Mouse (Mus musculus): ENCODE data around the gene Prkd1. TPM values are rescaled to one million over a fixed set of nuclear protein-coding genes. Genes with fewer than 3 reads are reported as not detected.
"Not testable (repeated sequence)": the region's sequence is repeated elsewhere in the genome, so short reads cannot be mapped to it uniquely, and the experiment has no call there.

Prkd1 gene
- 5.5 and 5.6 TPM in 2 replicates for polyA plus RNA-seq (2015; fragmentation: Nextera tagmentation; extraction: Ambion mirVana)

- peak within 1 kb of the TSS; percentile 93 for H3K4me2 ChIP-seq
- under 1% methylated on average over 106 of the region's 114 CpGs for WGBS
- H3K4me1 ChIP-seq, result peaks cover 10% of the 10 kb centered on the region
Measured at GRCm38 (mm10) chr12:50648671-50649541, at the start of gene Prkd1. Gene Prkd1, minus strand, starts transcription at chr12:50649098.

DNA sequence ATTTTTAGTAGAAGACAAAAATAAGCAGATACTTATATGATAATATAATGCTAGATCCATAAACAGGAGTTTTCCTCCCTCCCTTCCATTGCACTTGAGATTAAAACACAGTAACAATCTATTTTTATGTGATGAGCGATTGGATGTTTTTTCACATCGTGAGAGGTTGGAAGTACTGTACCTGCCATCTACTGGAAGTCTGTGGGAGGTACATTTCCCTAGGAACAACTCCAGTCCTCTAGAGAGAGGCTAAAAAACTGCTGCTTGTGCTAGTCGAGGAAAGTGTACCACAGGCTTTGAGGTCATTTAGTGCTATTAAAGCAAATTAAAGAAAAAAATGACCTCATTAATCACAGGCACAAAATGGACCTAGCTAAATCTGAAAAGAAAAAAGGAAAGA, 48.6 kb upstream of the Prkd1 start:
- no peaks in the 10 kb centered on the region for H3K27me3 ChIP-seq
- H3K36me3 ChIP-seq, result no peaks in the 10 kb centered on the region
- no peak for ATAC-seq (ENCODE audit: borderline replicate concordance, extremely low read depth, low FRiP score, low TSS enrichment)
- H3K4me3 ChIP-seq, result no peak overlapping the region
- peaks cover 7% of the 10 kb centered on the region for H3K4me1 ChIP-seq
- no peaks in the 10 kb centered on the region for H3K9me3 ChIP-seq
- H3K27ac ChIP-seq, result no peak overlapping the region
- no peak overlapping the region for H3K4me2 ChIP-seq
- WGBS, result 6% methylated on average over 3 of the region's 3 CpGs
- no peak overlapping the region for H3K9ac ChIP-seq

More at GRCm38 (mm10) chr12:50648671-50649541, at the start of gene Prkd1:
- Histone ChIP-seq H3K36me3 (no peaks in the 10 kb centered on the region), H3K9ac (peak within 1 kb of the TSS; percentile 67), H3K4me3 (peak within 1 kb of the TSS; percentile 83), H3K27me3 (no peaks in the 10 kb centered on the region), H3K27ac (peak within 1 kb of the TSS; percentile 74), H3K9me3 (no peaks in the 10 kb centered on the region)
- ATAC-seq (ENCODE audit: borderline replicate concordance, extremely low read depth, low FRiP score, low TSS enrichment), result peak; percentile 96

DNA sequence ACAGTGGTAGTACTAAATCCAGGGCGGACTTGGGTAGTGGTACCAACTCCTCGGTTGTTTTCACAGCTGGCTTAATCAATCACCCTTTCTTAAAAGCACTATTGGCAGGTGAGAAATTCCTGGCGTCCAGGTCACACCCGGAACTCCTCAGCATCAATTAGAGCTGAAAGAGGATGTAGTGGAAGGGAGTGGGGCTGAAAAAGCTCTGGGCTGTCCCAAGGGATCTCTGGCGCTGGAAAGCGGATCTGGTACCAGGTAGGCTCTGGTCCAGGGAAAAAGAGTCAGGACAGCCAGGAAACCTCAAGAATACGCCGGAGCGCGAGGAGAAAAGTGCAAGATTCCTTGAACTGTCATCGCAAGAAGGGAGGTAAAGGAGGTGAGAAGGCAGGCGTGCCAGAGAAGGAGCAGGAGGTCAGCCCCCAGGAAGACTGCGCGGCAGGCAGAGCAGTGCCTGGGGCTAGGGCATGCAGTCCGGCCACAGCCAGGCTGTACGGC, 675 bp downstream of the Prkd1 start:
- ATAC-seq (ENCODE audit: borderline replicate concordance, extremely low read depth, low FRiP score, low TSS enrichment), result peak; percentile 48
- WGBS, result 1% methylated on average over 16 of the region's 16 CpGs
- Histone ChIP-seq H3K27ac (peak overlapping the region; percentile 74; the same call in 1 of the 2 replicates), H3K27me3 (no peaks in the 10 kb centered on the region), H3K9ac (peak overlapping the region; percentile 67), H3K4me2 (peak overlapping the region; percentile 93), H3K36me3 (no peaks in the 10 kb centered on the region), H3K4me1 (peaks cover 10% of the 10 kb centered on the region), H3K4me3 (peak overlapping the region; percentile 83), H3K9me3 (no peaks in the 10 kb centered on the region)

- H3K4me1 ChIP-seq, result peaks cover 10% of the 10 kb centered on the region
- no peaks in the 10 kb centered on the region for H3K27me3 ChIP-seq
- ATAC-seq (ENCODE audit: borderline replicate concordance, extremely low read depth, low FRiP score, low TSS enrichment), result no peak
- H3K36me3 ChIP-seq, result no peaks in the 10 kb centered on the region
- WGBS, result 73% methylated on average over 4 of the region's 4 CpGs
- H3K9ac ChIP-seq, result no peak overlapping the region
- no peaks in the 10 kb centered on the region for H3K9me3 ChIP-seq
- H3K4me2 ChIP-seq, result no peak overlapping the region
- no peak overlapping the region for H3K27ac ChIP-seq
- H3K4me3 ChIP-seq, result no peak overlapping the region
Measured at GRCm38 (mm10) chr12:50646857-50647256, 2.0 kb downstream of the Prkd1 start.

DNA sequence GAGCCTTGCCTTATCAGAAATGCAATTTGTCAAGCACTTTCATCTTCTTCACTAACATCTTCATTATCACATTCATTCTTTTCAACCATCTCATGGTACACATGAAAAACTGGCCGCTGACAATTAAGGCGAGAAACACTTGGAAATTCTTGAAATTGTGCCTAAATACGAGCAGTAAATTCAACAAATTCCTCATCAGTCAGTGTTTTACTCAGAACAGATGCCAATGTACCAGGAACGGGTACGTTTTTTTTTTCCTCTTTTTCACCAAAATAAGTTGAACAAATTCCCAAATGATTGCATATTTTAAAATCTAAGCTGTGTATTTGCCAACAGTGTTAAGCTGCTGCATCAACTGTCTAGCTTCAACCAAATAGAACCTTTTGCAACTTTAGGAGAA, 6.2 kb downstream of the Prkd1 start:
- Histone ChIP-seq H3K27me3 (no peaks in the 10 kb centered on the region), H3K9me3 (no peaks in the 10 kb centered on the region), H3K36me3 (no peaks in the 10 kb centered on the region), H3K4me2 (no peak overlapping the region), H3K27ac (no peak overlapping the region), H3K4me1 (peaks cover 2% of the 10 kb centered on the region), H3K9ac (no peak overlapping the region), H3K4me3 (no peak overlapping the region)
- WGBS, result 61% methylated on average over 5 of the region's 5 CpGs
- ATAC-seq (ENCODE audit: borderline replicate concordance, extremely low read depth, low FRiP score, low TSS enrichment), result no peak

DNA sequence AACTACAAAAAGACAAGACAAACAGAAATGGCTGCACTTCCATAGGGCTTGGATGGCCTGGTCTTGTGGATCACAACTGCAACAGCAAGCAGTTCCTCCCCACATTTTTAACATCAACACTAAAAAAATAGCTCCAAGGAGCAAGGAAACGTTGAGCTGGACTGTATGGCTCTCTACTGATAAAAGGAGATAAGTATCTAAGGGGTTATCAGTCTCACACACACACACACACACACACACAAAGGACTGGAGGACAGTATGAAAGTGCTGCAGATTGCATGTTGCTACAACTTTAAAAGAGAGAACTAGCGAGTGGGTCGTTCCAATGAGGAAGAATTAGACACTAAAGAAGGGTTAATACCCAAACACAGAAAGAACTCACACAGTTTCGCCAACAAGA, 8.7 kb downstream of the Prkd1 start:
- no peak for ATAC-seq (ENCODE audit: borderline replicate concordance, extremely low read depth, low FRiP score, low TSS enrichment)
- 66% methylated on average over 4 of the region's 4 CpGs for WGBS
- Histone ChIP-seq H3K4me3 (no peak overlapping the region), H3K4me1 (no peaks in the 10 kb centered on the region), H3K4me2 (no peak overlapping the region), H3K36me3 (no peaks in the 10 kb centered on the region), H3K9ac (no peak overlapping the region), H3K27me3 (no peaks in the 10 kb centered on the region), H3K27ac (no peak overlapping the region), H3K9me3 (no peaks in the 10 kb centered on the region)

DNA sequence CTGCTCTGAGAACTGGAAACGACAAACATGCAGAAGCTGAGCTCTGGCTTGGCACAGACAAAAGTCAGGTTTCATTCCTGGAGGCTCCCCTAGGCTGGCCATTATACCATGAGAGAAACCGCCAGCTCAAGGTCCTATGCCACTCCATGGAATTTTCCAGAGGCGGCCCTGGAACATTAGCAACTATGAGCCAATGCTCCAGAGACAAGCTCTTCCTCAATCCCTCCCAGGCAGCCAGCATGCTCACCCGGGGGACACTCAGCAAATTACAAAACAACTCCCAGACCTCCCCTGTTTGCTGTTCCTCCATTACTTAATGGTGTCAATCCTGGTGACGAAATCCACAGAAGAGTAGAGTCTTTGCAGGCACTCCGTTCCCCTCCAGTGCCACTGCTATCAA, 14.5 kb downstream of the Prkd1 start:
- Histone ChIP-seq H3K36me3 (no peaks in the 10 kb centered on the region), H3K27me3 (no peaks in the 10 kb centered on the region), H3K27ac (no peak overlapping the region), H3K4me2 (no peak overlapping the region), H3K9me3 (no peaks in the 10 kb centered on the region), H3K4me1 (no peaks in the 10 kb centered on the region), H3K9ac (no peak overlapping the region), H3K4me3 (no peak overlapping the region)
- no peak for ATAC-seq (ENCODE audit: borderline replicate concordance, extremely low read depth, low FRiP score, low TSS enrichment)
- 63% methylated on average over 6 of the region's 6 CpGs for WGBS

DNA sequence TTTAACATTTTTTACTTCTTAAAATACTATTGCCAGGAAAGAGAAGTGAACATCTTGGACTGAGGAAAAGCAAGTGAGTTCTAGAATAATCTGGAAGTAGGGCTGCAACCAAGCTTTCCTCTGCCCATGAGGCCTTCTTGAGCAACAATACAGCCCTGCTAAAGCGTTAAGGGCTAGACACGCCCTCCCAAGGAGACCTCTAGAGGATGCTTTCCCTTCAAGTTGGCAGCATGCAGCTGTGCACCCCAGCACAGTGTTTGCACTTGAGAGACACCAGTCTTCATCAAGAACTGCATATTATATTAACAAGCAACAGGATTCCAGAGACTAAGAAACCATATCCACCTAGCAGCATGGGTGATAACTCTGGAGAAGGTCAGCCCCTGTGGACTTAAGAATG, 22.8 kb downstream of the Prkd1 start:
- H3K27ac ChIP-seq; H3K4me1 ChIP-seq; H3K36me3 ChIP-seq; H3K27me3 ChIP-seq; H3K4me2 ChIP-seq; ATAC-seq (ENCODE audit: borderline replicate concordance, extremely low read depth, low FRiP score, low TSS enrichment); H3K4me3 ChIP-seq; H3K9me3 ChIP-seq; H3K9ac ChIP-seq: not testable (repeated sequence)
- 63% methylated on average over 2 of the region's 2 CpGs for WGBS

- H3K4me3 ChIP-seq, result no peak overlapping the region
- H3K27ac ChIP-seq, result no peak overlapping the region
- no peak overlapping the region for H3K9ac ChIP-seq
- 22% methylated on average over 4 of the region's 4 CpGs for WGBS
- H3K27me3 ChIP-seq, result no peaks in the 10 kb centered on the region
- no peaks in the 10 kb centered on the region for H3K36me3 ChIP-seq
- no peaks in the 10 kb centered on the region for H3K9me3 ChIP-seq
- no peak for ATAC-seq (ENCODE audit: borderline replicate concordance, extremely low read depth, low FRiP score, low TSS enrichment)
- H3K4me2 ChIP-seq, result no peak overlapping the region
- no peaks in the 10 kb centered on the region for H3K4me1 ChIP-seq
Measured at GRCm38 (mm10) chr12:50624175-50624574, 24.7 kb downstream of the Prkd1 start.

- no peak overlapping the region for H3K27ac ChIP-seq
- H3K27me3 ChIP-seq, result no peaks in the 10 kb centered on the region
- H3K4me1 ChIP-seq, result no peaks in the 10 kb centered on the region
- no peak for ATAC-seq (ENCODE audit: borderline replicate concordance, extremely low read depth, low FRiP score, low TSS enrichment)
- H3K4me2 ChIP-seq, result no peak overlapping the region
- WGBS, result 76% methylated on average over 1 of the region's 1 CpGs
- no peaks in the 10 kb centered on the region for H3K36me3 ChIP-seq
- no peak overlapping the region for H3K4me3 ChIP-seq
- no peaks in the 10 kb centered on the region for H3K9me3 ChIP-seq
- no peak overlapping the region for H3K9ac ChIP-seq
Measured at GRCm38 (mm10) chr12:50615852-50616251, 33.0 kb downstream of the Prkd1 start.

DNA sequence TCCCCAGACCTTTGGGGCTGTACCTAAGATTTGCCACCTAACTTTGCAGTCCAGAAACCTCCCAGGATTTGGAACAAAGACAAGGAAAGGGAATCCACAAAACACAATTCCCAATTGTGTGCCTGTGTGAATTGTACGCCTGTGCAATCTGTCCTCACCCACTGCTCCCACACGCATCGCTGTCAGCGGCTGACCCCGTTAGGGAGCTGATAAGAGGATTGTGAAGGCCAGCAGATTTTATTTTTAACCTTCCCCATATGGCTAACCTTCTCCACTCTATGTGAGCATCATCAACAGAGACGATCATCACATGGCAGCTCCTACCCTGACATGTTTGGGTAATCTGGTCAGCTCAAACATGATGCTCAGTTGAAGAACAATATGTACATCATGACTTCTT, 34.6 kb downstream of the Prkd1 start:
- no peak overlapping the region for H3K4me2 ChIP-seq
- ATAC-seq (ENCODE audit: borderline replicate concordance, extremely low read depth, low FRiP score, low TSS enrichment), result no peak

GRCm38 (mm10) chr12:50606703-50607500, 42.0 kb downstream of the Prkd1 start:
- Histone ChIP-seq H3K27me3 (no peaks in the 10 kb centered on the region), H3K4me1 (peaks cover 14% of the 10 kb centered on the region), H3K27ac (0 out of 2 replicates have a peak overlapping the region, but pooled peaks have one; percentile 42), H3K9me3 (no peaks in the 10 kb centered on the region), H3K9ac (no peak overlapping the region), H3K36me3 (no peaks in the 10 kb centered on the region), H3K4me3 (no peak overlapping the region), H3K4me2 (no peak overlapping the region)
- 30% methylated on average over 4 of the region's 4 CpGs for WGBS
- ATAC-seq (ENCODE audit: borderline replicate concordance, extremely low read depth, low FRiP score, low TSS enrichment), result no peak

More for the DNA sequence above, 34.6 kb downstream of the Prkd1 start:
- Histone ChIP-seq H3K9ac (no peak overlapping the region), H3K4me3 (no peak overlapping the region), H3K27ac (no peak overlapping the region), H3K27me3 (no peaks in the 10 kb centered on the region), H3K4me1 (no peaks in the 10 kb centered on the region), H3K36me3 (no peaks in the 10 kb centered on the region), H3K9me3 (no peaks in the 10 kb centered on the region)
- WGBS, result 33% methylated on average over 6 of the region's 6 CpGs
